Mouse (Mus musculus) thymus, adult 2 months (tissue): ENCODE measurements around the gene Erbb3.
A peak's percentile ranks its signal among the peaks of the same experiment; 100 is the strongest.

Source experiments
- CTCF ChIP-seq: fragments of 200-500 bp; IDR thresholded peaks from 2 replicates; pipeline ENCODE4 v1.5.1; 2012; ENCODE audit warnings: mild to moderate bottlenecking, control low read depth, low read length, moderate library complexity, borderline replicate concordance; ENCODE audit not compliant: control insufficient read depth, poor library complexity, insufficient read depth; ENCODE audit errors: extremely low read depth
- POLR2A ChIP-seq: fragments of 200-500 bp; IDR thresholded peaks from 2 replicates; pipeline ENCODE4 v1.6.1; 2012; ENCODE audit warnings: mild to moderate bottlenecking, low read length, control low read depth, moderate library complexity; ENCODE audit not compliant: control insufficient read depth, poor library complexity, insufficient read depth; ENCODE audit errors: extremely low read depth

GRCm38 (mm10) chr10:128637011-128637410 is 47.6 kb upstream of the Erbb3 start:
- no peak for TF ChIP-seq CTCF
- TF ChIP-seq POLR2A, result peak; percentile 68
